Mouse (Mus musculus) forebrain, embryonic 14.5 days (tissue): Measurements from ENCODE around the gene Rasa4. TPM values are rescaled to one million over a fixed set of nuclear protein-coding genes. Genes with fewer than 3 reads are reported as not detected.

Experiments used
- microRNA-seq: library from miRNA; unstranded; fragments of <30 nt; microRNA quantifications from one replicate; pipeline ENCODE4, GENCODE M21; 2016
- polyA plus RNA-seq: library from polyadenylated mRNA; unstranded; fragments of >200 nt; fragmentation: Nextera tagmentation; extraction: Ambion mirVana; gene quantifications from 2 replicates; pipeline ENCODE4 v1.2.1, GENCODE M21; 2014

Gene Rasa4
- polyA plus RNA-seq, 1 experiment from 2014 or later: 4.9 TPM

Small RNA genes within 50 kb of the gene (microRNA-seq; reads per million reads assigned to microRNA genes)
- not detected for gene Mir7035

Other genes with a start within 250 kb of the Rasa4 start
- 6.6 and 8.1 TPM in 2 replicates for gene Hspb1, start 196.0 kb upstream of the Rasa4 start, polyA plus RNA-seq
- 361 and 450 TPM in 2 replicates for gene Ywhag, start 149.3 kb upstream of the Rasa4 start, polyA plus RNA-seq
- gene Ssc4d, start 109.4 kb upstream of the Rasa4 start, polyA plus RNA-seq: 0.99 and 1.4 TPM in 2 replicates
- gene Zp3, start 103.8 kb upstream of the Rasa4 start, polyA plus RNA-seq: 0.13 and 0.16 TPM in 2 replicates
- 24.9 and 30.5 TPM in 2 replicates for gene Dtx2, start 89.1 kb upstream of the Rasa4 start, polyA plus RNA-seq
- gene Upk3b, start 45.4 kb upstream of the Rasa4 start, polyA plus RNA-seq: not detected in 2 replicates
- gene Upk3bl, start 29.4 kb upstream of the Rasa4 start, polyA plus RNA-seq: not detected in 2 replicates
- gene Polr2j, start 32.7 kb downstream of the Rasa4 start, polyA plus RNA-seq: 255 and 310 TPM in 2 replicates
- gene Lrwd1, start 52.2 kb downstream of the Rasa4 start, polyA plus RNA-seq: 33.2 and 35.8 TPM in 2 replicates
- gene Alkbh4, start 52.2 kb downstream of the Rasa4 start, polyA plus RNA-seq: 13.0 and 14.6 TPM in 2 replicates
- gene Orai2, start 86.8 kb downstream of the Rasa4 start, polyA plus RNA-seq: 21.7 and 29.7 TPM in 2 replicates
- 66.2 and 69.4 TPM in 2 replicates for gene Prkrip1, start 115.0 kb downstream of the Rasa4 start, polyA plus RNA-seq
- gene Sh2b2, start 162.6 kb downstream of the Rasa4 start, polyA plus RNA-seq: 16.5 and 22.6 TPM in 2 replicates